Mouse (Mus musculus): ENCODE measurements at regions not wholly inside any gene's neighbourhood (a gene's known extent, or its start where the extent isn't known, plus 50 kb on each side); places are given as distances from the start of the nearest gene placed in this dataset.

- H3K4me3 ChIP-seq (ENCODE audit: insufficient read depth, low read length) = no peak overlapping the region
- TF ChIP-seq POLR2A (IDR thresholded peaks at IDR 0.05; ENCODE audit: borderline replicate concordance, low read depth, low read length) (no peak), CTCF (IDR thresholded peaks at IDR 0.05; ENCODE audit: low read depth, low read length) (no peak)
- H3K4me1 ChIP-seq (ENCODE audit: control insufficient read depth, insufficient read depth, low read length) = no peaks in the 10 kb centered on the region
- H3K27ac ChIP-seq (ENCODE audit: insufficient read depth, low read depth, low read length) = no peak overlapping the region
Observed at GRCm38 (mm10) chr6:143475296-143475695, 308.3 kb downstream of the Etnk1 start.

GRCm38 (mm10) chr6:143477396-143477795 lies 310.4 kb downstream of the Etnk1 start:
- Histone ChIP-seq H3K4me1 (ENCODE audit: control insufficient read depth, insufficient read depth, low read length) (no peaks in the 10 kb centered on the region), H3K4me3 (ENCODE audit: insufficient read depth, low read length) (no peak overlapping the region), H3K27ac (ENCODE audit: insufficient read depth, low read depth, low read length) (no peak overlapping the region)
- TF ChIP-seq CTCF (IDR thresholded peaks at IDR 0.05; ENCODE audit: low read depth, low read length) (no peak), POLR2A (IDR thresholded peaks at IDR 0.05; ENCODE audit: borderline replicate concordance, low read depth, low read length) (no peak)

GRCm38 (mm10) chr6:143479239-143479638 lies 312.2 kb downstream of the Etnk1 start:
- TF ChIP-seq CTCF (IDR thresholded peaks at IDR 0.05; ENCODE audit: low read depth, low read length) (no peak), POLR2A (IDR thresholded peaks at IDR 0.05; ENCODE audit: borderline replicate concordance, low read depth, low read length) (no peak)
- no peaks in the 10 kb centered on the region for H3K4me1 ChIP-seq (ENCODE audit: control insufficient read depth, insufficient read depth, low read length)
- no peak overlapping the region for H3K27ac ChIP-seq (ENCODE audit: insufficient read depth, low read depth, low read length)
- H3K4me3 ChIP-seq (ENCODE audit: insufficient read depth, low read length) = no peak overlapping the region

- H3K4me3 ChIP-seq (ENCODE audit: insufficient read depth, low read length) = no peak overlapping the region
- TF ChIP-seq CTCF (IDR thresholded peaks at IDR 0.05; ENCODE audit: low read depth, low read length) (no peak), POLR2A (IDR thresholded peaks at IDR 0.05; ENCODE audit: borderline replicate concordance, low read depth, low read length) (no peak)
- no peaks in the 10 kb centered on the region for H3K4me1 ChIP-seq (ENCODE audit: control insufficient read depth, insufficient read depth, low read length)
- no peak overlapping the region for H3K27ac ChIP-seq (ENCODE audit: insufficient read depth, low read depth, low read length)
Observed at GRCm38 (mm10) chr6:143479701-143480388, 312.8 kb downstream of the Etnk1 start.

- TF ChIP-seq CTCF (IDR thresholded peaks at IDR 0.05; ENCODE audit: low read depth, low read length) = peak; percentile 48
- TF ChIP-seq POLR2A (IDR thresholded peaks at IDR 0.05; ENCODE audit: borderline replicate concordance, low read depth, low read length) = no peak
- no peak overlapping the region for H3K4me3 ChIP-seq (ENCODE audit: insufficient read depth, low read length)
- H3K4me1 ChIP-seq (ENCODE audit: control insufficient read depth, insufficient read depth, low read length) = no peaks in the 10 kb centered on the region
- no peak overlapping the region for H3K27ac ChIP-seq (ENCODE audit: insufficient read depth, low read depth, low read length)
Observed at GRCm38 (mm10) chr6:143482272-143482671, 315.3 kb downstream of the Etnk1 start.

GRCm38 (mm10) chr6:143482868-143483267 lies 315.8 kb downstream of the Etnk1 start:
- no peaks in the 10 kb centered on the region for H3K4me1 ChIP-seq (ENCODE audit: control insufficient read depth, insufficient read depth, low read length)
- no peak overlapping the region for H3K4me3 ChIP-seq (ENCODE audit: insufficient read depth, low read length)
- no peak overlapping the region for H3K27ac ChIP-seq (ENCODE audit: insufficient read depth, low read depth, low read length)
- TF ChIP-seq CTCF (IDR thresholded peaks at IDR 0.05; ENCODE audit: low read depth, low read length) = no peak
- no peak for TF ChIP-seq POLR2A (IDR thresholded peaks at IDR 0.05; ENCODE audit: borderline replicate concordance, low read depth, low read length)

GRCm38 (mm10) chr6:143484941-143485340 lies 317.9 kb downstream of the Etnk1 start:
- Histone ChIP-seq H3K4me3 (ENCODE audit: insufficient read depth, low read length) (no peak overlapping the region), H3K27ac (ENCODE audit: insufficient read depth, low read depth, low read length) (no peak overlapping the region), H3K4me1 (ENCODE audit: control insufficient read depth, insufficient read depth, low read length) (no peaks in the 10 kb centered on the region)
- TF ChIP-seq POLR2A (IDR thresholded peaks at IDR 0.05; ENCODE audit: borderline replicate concordance, low read depth, low read length) = no peak
- TF ChIP-seq CTCF (IDR thresholded peaks at IDR 0.05; ENCODE audit: low read depth, low read length) = no peak

GRCm38 (mm10) chr6:143487003-143487402 lies 320.0 kb downstream of the Etnk1 start:
- Histone ChIP-seq H3K4me1 (ENCODE audit: control insufficient read depth, insufficient read depth, low read length) (no peaks in the 10 kb centered on the region), H3K4me3 (ENCODE audit: insufficient read depth, low read length) (no peak overlapping the region), H3K27ac (ENCODE audit: insufficient read depth, low read depth, low read length) (no peak overlapping the region)
- no peak for TF ChIP-seq POLR2A (IDR thresholded peaks at IDR 0.05; ENCODE audit: borderline replicate concordance, low read depth, low read length)
- no peak for TF ChIP-seq CTCF (IDR thresholded peaks at IDR 0.05; ENCODE audit: low read depth, low read length)

- Histone ChIP-seq H3K27ac (ENCODE audit: insufficient read depth, low read depth, low read length) (no peak overlapping the region), H3K4me3 (ENCODE audit: insufficient read depth, low read length) (no peak overlapping the region), H3K4me1 (ENCODE audit: control insufficient read depth, insufficient read depth, low read length) (no peaks in the 10 kb centered on the region)
- TF ChIP-seq CTCF (IDR thresholded peaks at IDR 0.05; ENCODE audit: low read depth, low read length) (no peak), POLR2A (IDR thresholded peaks at IDR 0.05; ENCODE audit: borderline replicate concordance, low read depth, low read length) (no peak)
Observed at GRCm38 (mm10) chr6:143490019-143490418, 323.0 kb downstream of the Etnk1 start.

- Histone ChIP-seq H3K4me1 (ENCODE audit: control insufficient read depth, insufficient read depth, low read length) (no peaks in the 10 kb centered on the region), H3K27ac (ENCODE audit: insufficient read depth, low read depth, low read length) (no peak overlapping the region), H3K4me3 (ENCODE audit: insufficient read depth, low read length) (no peak overlapping the region)
- TF ChIP-seq POLR2A (IDR thresholded peaks at IDR 0.05; ENCODE audit: borderline replicate concordance, low read depth, low read length) = no peak
- TF ChIP-seq CTCF (IDR thresholded peaks at IDR 0.05; ENCODE audit: low read depth, low read length) = no peak
Observed at GRCm38 (mm10) chr6:143491380-143491779, 324.4 kb downstream of the Etnk1 start.
